Mouse (Mus musculus): ENCODE data around the gene Dirc2.

- TF ChIP-seq GATA1 (IDR thresholded peaks at IDR 0.05; ENCODE audit: borderline replicate concordance, low read length): no peak
- TF ChIP-seq FLI1 (IDR thresholded peaks at IDR 0.05; ENCODE audit: low read length): no peak
Observed at GRCm38 (mm10) chr16:35740943-35741342, 28.2 kb downstream of the Dirc2 start.

Data from megakaryocyte, embryonic 14.5 days (primary cell).